Comparison of ENCODE assay signal across 7 mouse cellular contexts in genomic region chr2:146226484-146226883, GRCm38 (mm10). TPM values are rescaled to one million over a fixed set of nuclear protein-coding genes. Genes with fewer than 3 reads are reported as not detected.
DNase-seq lines count a peak whose midpoint lies in the region; ATAC-seq and TF ChIP-seq lines count a peak whose summit lies in the region.

No protein-coding gene starts in this region.

- DNase-seq in G1E (ENCODE audit: low spot score) = no peak
- peak; percentile 78 for DNase-seq in ZHBTc4 (ENCODE audit: low read depth, low spot score)
- DNase-seq in forebrain, postnatal 0 days = peak; percentile 31
- peak; percentile 75 for DNase-seq in retina, embryonic 14.5 days (ENCODE audit: low spot score)
- DNase-seq in spleen, postnatal 10 days (ENCODE audit: low spot score in 2 of 2) = no peak
- no peak for DNase-seq in layer of hippocampus, postnatal 25 days (ENCODE audit: extremely low spot score in 1 of 2, low spot score in 1 of 2)

- H3K36me3 ChIP-seq in G1E (replicated peaks) = no peaks in the 10 kb centered on the region
- no peaks in the 10 kb centered on the region for H3K36me3 ChIP-seq in forebrain, postnatal 0 days (ENCODE audit: insufficient read depth)
- H3K36me3 ChIP-seq in limb, embryonic 15.5 days = no peaks in the 10 kb centered on the region

- H3K27ac ChIP-seq in forebrain, postnatal 0 days (ENCODE audit: low read depth, low read length) = no peak overlapping the region
- H3K27ac ChIP-seq in limb, embryonic 15.5 days = no peak overlapping the region

- no peak overlapping the region for H3K4me3 ChIP-seq in G1E (ENCODE audit: low read depth, low read length)
- no peak overlapping the region for H3K4me3 ChIP-seq in forebrain, postnatal 0 days (ENCODE audit: low read depth, low read length)
- no peak overlapping the region for H3K4me3 ChIP-seq in limb, embryonic 15.5 days

- H3K4me1 ChIP-seq in G1E (ENCODE audit: insufficient read depth, low read depth, low read length) = no peaks in the 10 kb centered on the region
- H3K4me1 ChIP-seq in forebrain, postnatal 0 days (ENCODE audit: insufficient read depth) = no peaks in the 10 kb centered on the region
- peaks cover 23% of the 10 kb centered on the region for H3K4me1 ChIP-seq in limb, embryonic 15.5 days

- TF ChIP-seq CTCF in G1E (IDR thresholded peaks at IDR 0.05; ENCODE audit: low read depth, low read length) = no peak
- TF ChIP-seq CTCF in forebrain, postnatal 0 days (IDR thresholded peaks at IDR 0.05; ENCODE audit: low read depth) = no peak

- H3K9me3 ChIP-seq in G1E (replicated peaks) = peaks cover 25% of the 10 kb centered on the region
- H3K9me3 ChIP-seq in forebrain, postnatal 0 days (ENCODE audit: low read length) = no peaks in the 10 kb centered on the region
- no peaks in the 10 kb centered on the region for H3K9me3 ChIP-seq in limb, embryonic 15.5 days

- WGBS in forebrain, postnatal 0 days = 13% methylated on average over 9 of the region's 9 CpGs
- WGBS in limb, embryonic 15.5 days = 4% methylated on average over 9 of the region's 9 CpGs

- peak overlapping the region; percentile 93 for H3K4me2 ChIP-seq in forebrain, postnatal 0 days (ENCODE audit: low read depth)
- no peak overlapping the region for H3K4me2 ChIP-seq in limb, embryonic 15.5 days

- no peak overlapping the region for H3K9ac ChIP-seq in forebrain, postnatal 0 days
- H3K9ac ChIP-seq in limb, embryonic 15.5 days = no peak overlapping the region

- H3K27me3 ChIP-seq in G1E (ENCODE audit: insufficient read depth, low read length) = no peaks in the 10 kb centered on the region
- H3K27me3 ChIP-seq in forebrain, postnatal 0 days (ENCODE audit: insufficient read depth, low read length) = no peaks in the 10 kb centered on the region
- H3K27me3 ChIP-seq in limb, embryonic 15.5 days = peaks cover 74% of the 10 kb centered on the region

- 0 out of 2 replicates have a peak, but pooled peaks have one; percentile 8 for ATAC-seq in G1E (ENCODE audit: extremely low read depth, insufficient number of reproducible peaks, low FRiP score, poor library complexity, severe bottlenecking)
- no peak for ATAC-seq in forebrain, postnatal 0 days
- 0 out of 2 replicates have a peak, but pooled peaks have one; percentile 30 for ATAC-seq in limb, embryonic 15.5 days (ENCODE audit: insufficient number of reproducible peaks, low FRiP score, low TSS enrichment, low read depth)

RNA-seq across cellular contexts. Expression of gene Insm1, which starts 4.8 kb away (rescaled TPM):
- total RNA-seq in G1E (2014; fragmentation: Nextera tagmentation) (not detected in 2 replicates), G1E (2017) (0.05 TPM in 1 of 2 replicates, not detected in the other)
- polyA plus RNA-seq in G1E (2012) = not detected in 2 replicates
- 16.8 and 30.8 TPM in 2 replicates for total RNA-seq in forebrain, postnatal 0 days (2014; rRNA removed)
- polyA plus RNA-seq in forebrain, postnatal 0 days (2015; fragmentation: Nextera tagmentation; extraction: Ambion mirVana) = 4.6 and 4.8 TPM in 2 replicates
- 0.06 TPM in 1 of 2 replicates, not detected in the other for polyA plus RNA-seq in limb, embryonic 15.5 days (2015; fragmentation: Nextera tagmentation; extraction: Ambion mirVana)
- total RNA-seq in layer of hippocampus, postnatal 25 days (2021) = 1 to 10 TPM; 7.5 to 8.6 TPM

Comparison
In these comparisons a context has a peak if more than half of its experiments do, and no peak if none do; other contexts are left out.
1. DNase-seq: peak in ZHBTc4 (single experiment), forebrain, postnatal 0 days (single experiment) and retina, embryonic 14.5 days (single experiment); none in G1E (single experiment), spleen, postnatal 10 days (0 of 2) and layer of hippocampus, postnatal 25 days (0 of 2).
2. RNA of gene Insm1, which starts 4.8 kb away (total RNA-seq): 16.8 to 30.8 TPM in forebrain, postnatal 0 days and 7.5 to 8.6 TPM in layer of hippocampus, postnatal 25 days; 0.05 TPM in G1E; every median in the first group is over 4 times any median in the second.